Mouse (Mus musculus): ENCODE data around the gene Babam2.

Gene Babam2

DNA sequence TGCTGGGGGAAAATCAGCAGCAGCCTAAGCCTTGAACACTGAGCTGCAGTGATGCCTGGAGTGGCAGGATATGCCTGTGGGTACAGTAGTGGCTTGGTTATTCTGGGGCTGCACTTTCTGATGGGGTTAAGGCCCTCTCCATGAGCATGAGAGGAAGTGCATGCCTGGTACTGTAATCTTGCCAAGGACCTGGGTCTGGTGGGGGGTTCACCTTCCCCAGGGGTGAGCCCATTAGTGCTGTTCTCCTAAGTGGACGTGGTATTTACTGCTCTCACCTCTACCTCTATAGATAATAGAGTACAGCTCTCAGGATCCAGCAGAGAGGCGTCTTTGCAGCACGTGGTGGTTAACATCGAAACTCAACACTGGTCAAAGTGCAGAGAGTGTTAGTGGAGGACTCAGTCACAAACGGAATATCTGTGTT is 16.4 kb downstream of the Babam2 start:
- no peak for DNase-seq (ENCODE audit: low spot score in 2 of 2)

DNA sequence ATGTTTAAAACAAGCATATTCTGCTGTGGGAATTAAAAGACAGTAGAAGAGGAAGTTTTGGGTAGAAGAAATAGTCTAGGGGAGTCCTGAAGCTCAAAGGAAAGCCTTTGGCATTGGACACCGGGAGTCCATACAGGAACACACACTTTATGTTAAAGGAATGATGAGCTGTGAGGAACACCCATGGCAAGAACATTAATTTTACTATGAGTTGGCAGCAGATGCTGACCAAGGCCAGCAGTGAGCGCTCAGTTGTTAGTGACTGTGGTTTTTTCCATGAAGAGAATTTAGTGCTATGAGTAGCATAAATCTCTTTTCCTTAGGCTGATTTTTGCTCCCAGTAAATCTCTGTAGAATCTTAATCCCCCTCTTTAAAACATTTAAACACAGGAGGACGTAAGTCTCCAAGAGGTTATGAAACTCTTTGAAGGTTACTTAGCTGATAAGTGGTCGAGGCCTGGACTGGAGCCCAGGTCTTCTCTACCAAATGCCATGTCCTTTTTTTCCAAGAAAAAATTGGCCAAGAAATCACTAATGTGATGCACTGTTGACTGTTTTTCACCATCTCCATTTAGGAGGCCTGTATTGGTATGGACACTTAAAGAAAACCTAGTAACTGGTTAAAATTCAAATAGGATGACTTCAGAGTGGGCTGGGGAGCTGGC is 18.1 kb downstream of the Babam2 start:
- no peak for DNase-seq (ENCODE audit: low spot score in 2 of 2)

DNA sequence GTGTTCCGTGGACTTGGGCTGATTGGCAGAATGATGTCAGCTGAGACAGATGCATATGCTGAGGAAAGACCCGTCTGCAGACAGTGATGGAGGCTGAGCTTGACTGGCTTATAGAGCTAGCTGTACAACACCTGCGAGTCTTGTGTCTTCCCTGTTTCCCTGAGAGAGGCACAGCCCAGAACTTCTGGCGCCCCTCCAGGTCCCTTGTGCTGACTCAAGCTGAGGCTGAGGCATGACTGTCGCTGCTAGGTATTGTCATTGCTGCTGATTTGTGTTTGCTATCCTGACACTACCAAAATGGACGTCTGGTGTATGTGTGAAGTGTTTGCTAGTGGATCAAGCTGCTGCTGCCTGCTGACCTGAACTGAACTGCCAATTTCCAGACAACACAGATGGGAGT is 27.0 kb downstream of the Babam2 start:
- no peak for DNase-seq (ENCODE audit: low spot score in 2 of 2)

DNA sequence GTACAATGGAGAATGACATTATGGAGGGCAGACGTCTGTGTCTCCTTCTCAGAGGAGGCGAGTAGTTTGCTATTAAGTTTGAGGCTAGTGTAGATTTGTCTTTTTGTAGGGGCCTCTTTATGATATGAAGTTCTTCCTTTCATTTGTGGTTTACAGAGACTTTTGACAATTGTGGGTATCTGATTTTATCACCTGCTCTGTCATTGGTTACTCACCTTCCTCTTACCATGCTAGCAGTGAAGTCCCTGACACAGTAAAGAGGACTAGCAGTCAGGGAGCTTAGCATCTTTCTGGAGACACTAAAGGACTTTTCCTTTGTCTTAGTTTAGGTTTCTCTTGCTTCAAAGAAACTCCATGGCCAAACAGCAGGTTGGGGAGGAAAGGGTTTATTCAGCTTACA is 28.4 kb downstream of the Babam2 start:
- no peak for DNase-seq (ENCODE audit: low spot score in 2 of 2)

DNA sequence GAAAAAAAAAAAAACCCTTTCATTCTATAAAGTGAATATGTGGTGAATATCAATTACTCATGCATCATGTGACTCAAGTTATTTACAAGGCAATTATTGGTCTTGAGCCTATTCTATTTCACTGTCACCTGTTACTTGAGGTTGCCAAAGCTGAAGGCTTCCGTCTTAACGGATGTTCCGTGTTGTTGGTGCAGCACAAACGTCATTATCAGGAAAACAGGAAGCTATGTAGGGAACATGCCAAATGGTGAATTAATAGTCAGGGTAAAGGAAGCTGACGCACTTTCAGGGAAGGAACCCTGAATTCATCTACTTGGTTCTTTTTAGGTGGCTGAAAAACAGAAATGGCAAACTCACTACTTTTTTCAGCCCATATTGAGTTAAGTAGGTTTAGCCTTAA is 30.0 kb downstream of the Babam2 start:
- DNase-seq (ENCODE audit: low spot score in 2 of 2): no peak

DNA sequence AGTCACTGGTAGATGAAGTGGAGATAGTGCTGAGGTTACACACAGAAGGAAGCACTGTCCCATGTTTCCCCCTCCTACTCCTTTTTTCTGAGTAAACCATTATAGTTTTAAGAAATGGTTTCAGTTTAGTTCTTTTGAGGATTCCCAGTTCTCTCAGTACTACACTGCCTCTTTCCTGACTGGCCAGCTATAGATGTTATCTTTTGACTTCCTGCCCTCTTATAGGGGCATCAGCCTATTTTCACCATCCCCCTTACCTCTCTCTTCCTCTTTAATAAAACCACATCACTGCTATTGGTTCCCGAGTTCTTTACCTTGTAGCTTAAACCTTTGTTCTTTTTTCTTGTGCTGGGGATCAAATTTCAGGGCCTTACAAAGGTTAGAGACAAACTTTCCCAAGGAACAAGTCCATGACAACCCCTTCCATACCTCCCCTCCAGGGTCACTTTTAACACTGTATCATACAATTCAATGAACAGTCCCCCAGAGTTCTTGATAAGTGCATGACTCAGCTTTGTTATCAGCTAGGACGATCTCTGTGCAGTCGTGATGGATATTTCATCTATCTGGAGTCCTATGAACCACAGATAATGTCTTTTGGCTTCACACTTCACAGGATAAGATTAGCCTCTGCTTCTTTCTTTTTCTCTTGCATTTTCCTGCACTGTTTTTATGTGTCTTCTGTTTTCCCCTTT is 35.3 kb downstream of the Babam2 start:
- no peak for DNase-seq (ENCODE audit: low spot score in 2 of 2)

DNA sequence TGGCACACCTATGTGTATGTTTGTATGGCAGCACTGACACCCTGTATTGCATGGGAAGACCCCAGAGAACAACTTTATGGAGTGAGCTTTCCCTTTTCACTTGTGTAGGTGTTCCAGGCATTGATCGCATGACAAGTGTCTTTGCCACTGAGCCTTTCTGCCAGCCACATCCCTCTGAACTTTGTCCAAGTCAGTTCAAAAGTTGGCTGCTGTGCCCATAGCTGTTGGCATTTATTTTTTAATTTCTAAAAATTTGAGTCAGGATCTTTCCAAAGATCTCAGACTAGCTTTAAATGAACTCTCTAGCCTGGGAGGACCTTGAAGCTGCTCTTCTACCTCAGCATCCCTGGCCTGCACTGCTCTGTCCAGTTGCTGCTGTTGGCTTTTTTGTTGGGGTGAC is 44.4 kb downstream of the Babam2 start:
- no peak for DNase-seq (ENCODE audit: low spot score in 2 of 2)

DNA sequence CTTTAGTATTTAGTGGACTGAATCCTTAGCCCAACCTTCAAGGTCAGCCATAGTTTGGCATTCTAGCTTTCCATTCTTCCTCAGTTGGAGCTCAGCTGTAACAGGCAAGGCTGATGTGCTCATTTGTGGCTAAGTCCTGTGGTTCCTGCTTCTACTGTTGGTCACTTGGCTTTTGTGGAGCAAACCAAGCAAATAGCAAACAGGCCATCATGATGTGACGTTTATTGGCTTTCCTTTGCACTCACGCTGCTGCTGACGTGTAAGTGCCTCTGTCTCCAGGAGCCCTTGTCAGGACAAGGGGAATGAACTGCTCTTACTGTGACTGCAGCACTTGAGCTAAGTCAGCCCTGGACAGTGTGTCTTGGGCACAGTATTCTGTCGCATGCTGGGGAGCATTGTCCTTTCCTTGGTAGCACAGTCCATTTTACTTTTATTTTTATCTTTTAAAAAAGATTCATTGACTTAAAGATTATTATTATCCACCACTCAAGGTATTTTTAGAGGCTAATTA is 45.1 kb downstream of the Babam2 start:
- no peak for DNase-seq (ENCODE audit: low spot score in 2 of 2)

DNA sequence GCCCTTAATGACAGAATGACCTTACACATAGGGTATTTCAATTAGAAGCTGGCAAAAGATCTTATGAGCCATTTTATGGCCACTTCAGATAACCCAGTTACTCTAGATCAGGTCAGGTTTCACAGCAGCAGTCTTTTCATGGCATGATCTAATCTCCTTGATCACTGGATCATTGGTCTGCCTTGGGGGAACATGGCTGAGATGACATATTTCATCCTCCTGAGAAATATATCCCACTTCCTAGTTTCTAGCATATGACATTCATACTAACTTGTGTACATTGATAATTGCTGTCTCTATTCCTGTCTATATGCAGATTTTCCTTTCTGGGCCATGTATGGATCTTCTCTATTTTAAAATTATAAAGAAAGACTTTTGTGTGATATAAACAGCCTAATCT is 51.9 kb downstream of the Babam2 start:
- DNase-seq (ENCODE audit: low spot score in 2 of 2): no peak

DNA sequence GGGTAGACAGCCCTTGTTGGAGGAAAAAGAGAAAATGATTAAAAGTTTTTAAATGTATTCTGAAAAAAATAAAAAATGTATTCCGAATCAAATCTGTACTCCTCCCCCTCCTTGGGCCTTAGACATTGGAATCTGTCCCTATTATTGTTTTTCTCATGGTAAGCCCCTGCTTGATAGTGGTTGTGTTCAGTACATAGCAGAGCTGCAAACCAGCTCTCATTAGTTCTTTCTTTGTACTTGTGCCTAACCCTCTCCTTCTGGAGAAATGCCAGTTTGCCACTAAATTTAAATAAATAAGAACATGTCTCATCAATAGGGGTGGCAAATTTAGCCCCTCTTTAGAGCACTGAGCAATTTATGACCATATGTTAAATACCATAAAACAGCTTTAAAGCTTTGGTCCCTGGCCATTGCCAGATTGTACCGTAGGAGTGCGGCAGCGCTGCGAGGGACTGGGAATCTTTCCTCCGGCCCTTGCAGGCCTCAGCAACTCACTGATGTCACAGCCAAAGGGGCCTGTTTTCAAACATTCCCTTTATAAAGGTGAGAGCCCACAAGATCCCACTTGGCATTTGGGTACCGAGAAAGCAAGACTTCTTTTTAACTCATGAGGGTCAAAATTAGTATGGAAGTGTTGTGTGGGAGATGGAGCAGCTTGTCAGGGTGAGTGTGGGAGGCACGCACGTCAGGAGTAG is 52.9 kb downstream of the Babam2 start:
- peak; percentile 60 to 76 for DNase-seq (ENCODE audit: low spot score in 2 of 2)

DNA sequence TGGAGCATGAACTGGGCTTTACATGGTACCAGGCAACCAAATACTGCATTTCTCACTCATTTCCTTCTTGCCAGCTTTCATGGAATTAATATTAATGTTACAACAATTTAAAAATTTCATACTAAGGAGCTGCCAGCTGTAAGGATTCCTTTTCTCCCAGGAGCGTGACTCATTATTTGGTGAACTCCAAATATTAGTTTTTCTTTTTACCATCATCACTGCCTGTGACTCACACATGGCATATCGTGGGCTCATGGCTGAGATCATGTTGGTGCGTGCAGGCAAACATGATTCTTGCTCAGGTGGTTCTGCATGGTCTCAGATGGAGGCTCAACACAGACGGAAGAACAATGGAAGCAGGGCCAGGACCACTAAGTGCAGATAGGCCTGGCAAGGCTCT is 53.5 kb downstream of the Babam2 start:
- DNase-seq (ENCODE audit: low spot score in 2 of 2): peak; percentile 31 to 43

DNA sequence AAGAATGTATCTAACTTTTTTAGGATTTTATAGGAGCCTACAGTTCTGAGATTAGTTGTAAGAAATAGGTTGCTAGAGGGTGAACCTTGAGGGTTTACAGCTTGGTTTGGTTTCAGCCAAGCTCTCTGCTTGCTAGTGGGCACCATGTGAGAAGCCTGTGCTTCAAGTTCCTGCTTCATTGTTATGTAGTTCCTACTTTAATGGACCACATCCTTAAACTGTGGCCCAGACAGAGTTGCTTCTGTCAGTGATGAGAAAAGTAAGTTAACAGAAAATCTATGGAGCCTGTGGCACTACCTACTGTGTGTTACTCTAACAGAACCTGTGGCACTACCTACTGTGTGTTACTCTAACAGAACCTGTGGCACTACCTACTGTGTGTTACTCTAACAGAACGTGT is 57.1 kb downstream of the Babam2 start:
- no peak for DNase-seq (ENCODE audit: low spot score in 2 of 2)

DNA sequence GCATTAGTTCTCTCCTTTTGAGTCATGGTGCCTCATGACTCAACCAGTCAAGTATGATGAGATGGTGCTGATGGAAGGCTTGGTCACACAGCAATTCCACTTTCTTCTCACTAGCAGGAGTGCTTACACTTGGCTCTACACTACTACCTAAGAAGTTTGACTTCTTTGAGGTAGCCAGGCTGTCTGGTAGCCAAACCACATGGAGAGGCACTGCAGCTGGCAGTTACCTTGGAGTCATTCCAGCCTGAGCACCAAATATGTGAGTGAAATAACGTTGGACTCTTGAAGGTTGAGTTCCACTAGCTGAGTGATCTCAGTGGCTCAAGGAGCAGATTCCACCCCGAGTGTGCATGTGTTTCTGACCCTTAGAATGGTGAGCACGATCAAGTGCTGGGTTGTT is 57.8 kb downstream of the Babam2 start:
- no peak for DNase-seq (ENCODE audit: low spot score in 2 of 2)

DNA sequence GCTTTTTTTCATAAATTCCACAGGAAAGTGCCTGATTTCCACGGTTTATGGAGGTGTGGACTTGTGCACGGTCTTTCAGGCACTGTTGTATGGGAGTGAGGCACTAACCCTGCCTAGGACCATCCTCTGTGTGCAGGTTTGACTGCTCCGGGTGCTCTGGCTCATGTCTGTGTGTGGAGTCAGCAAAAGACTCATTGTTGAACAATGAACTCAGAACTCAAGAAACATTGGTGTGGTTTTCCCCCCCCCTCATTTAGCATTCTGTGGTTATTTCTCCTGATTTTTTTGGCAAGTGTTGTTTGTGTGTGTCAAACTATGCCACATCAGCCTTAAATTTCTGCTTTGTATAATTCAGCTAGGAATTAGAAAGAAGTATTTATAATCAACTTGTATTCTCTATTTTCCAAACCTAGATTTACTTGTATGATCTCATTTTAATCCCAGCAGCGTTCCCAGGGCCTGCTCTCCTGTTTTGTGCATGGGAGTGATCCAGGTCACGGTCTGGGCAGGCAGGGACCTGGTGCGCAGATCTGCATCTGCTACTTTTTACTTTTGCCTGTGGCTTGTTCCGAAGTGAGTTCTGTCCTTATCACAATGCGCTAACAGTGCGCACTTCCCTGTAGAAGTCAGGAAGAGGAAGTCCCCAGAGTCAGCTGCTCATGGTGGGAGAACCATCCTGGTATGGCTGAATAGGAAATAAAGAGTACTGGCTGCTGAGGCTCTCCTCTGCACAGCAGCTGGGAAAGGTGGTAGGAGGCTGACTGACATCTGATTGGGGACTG is 61.0 kb downstream of the Babam2 start:
- DNase-seq (ENCODE audit: low spot score in 2 of 2): no peak

DNA sequence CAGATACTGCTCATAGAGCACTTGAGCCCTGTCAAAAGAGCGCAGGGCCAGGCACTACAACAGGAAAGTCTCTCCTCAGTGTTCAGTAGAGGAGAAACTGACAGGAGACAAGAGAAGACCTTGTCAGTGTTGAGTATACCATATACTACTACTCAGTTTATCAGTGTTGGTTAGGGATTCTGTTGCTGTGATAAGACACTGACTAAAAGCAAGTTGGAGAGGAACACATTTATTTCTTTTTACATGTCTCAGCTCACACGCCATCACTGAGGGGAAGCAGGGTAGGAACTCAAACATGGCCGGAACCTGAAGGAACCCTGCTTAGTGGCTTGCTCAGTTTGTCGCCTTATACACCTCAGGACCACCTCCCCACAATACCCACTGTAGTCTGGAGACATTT is 64.4 kb downstream of the Babam2 start:
- DNase-seq (ENCODE audit: low spot score in 2 of 2): no peak

DNA sequence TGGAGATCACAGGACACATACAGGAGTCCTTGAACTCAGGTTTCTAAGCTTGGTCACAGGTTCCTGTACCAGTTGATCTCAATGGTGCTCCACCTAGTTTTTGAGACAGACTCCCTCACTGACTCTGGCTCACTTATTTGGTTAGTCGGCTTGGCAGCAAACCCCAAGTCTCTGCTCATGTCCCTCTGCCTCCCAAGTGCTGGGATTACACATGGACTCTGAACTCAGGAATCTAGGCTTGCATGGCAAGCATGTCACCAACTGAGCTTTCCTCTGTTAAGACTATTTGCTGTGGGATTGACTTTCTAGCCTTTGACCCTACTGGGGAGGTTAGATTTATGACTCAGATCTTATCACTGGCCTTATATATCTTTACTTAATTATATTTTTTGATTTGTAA is 65.3 kb downstream of the Babam2 start:
- no peak for DNase-seq (ENCODE audit: low spot score in 2 of 2)

DNA sequence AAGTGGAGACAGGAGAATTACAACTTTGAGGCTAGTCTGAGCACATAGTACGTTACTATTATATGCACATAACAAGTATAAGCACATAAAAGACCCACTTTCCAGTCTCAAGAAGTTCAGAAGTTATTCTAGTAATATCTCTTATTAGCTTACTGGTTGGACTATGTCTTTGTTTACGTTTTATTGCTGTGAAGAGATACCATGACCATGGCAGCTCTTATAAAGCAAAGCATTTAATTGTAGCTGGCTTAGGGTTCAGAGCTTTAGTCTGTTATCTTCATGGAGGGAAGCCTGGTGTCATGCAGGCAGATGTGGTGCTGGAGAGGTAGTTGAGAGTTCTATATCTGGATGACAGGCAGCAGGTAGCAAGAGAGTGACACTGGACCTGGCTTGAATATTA is 68.3 kb downstream of the Babam2 start:
- no peak for DNase-seq (ENCODE audit: low spot score in 2 of 2)

DNA sequence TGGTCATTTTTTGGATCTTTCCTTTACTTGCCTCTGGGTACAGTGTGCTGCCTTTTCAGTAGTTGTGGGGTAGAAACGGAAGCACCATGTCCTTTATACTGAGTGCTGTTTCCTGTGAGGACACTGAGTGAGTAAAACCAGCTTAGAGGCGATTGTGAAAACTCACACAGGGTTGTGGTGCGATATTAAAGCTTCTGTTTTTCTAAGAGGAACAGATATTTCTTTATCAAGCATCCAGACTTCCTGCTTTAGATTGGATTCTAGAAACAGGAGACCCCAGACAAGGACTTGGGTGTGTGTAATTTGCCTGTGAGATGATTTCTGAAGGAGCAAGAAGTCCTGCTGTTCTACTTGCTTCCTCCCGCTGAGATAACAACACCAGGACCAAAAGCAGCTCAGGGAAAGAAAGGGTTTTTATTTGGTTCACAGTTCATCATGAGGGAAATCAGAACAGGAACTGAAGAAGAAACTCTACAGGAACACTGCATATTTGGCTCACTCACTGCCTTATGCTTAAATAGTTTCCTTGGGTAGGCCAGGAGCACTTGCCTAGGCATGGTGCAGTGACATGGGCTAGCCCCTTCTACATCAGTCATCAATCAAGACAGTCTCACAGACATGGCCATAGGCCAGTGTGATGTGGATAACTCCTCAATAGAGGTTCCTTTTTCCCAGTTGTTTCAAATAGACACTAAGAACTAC is 69.5 kb downstream of the Babam2 start:
- no peak for DNase-seq (ENCODE audit: low spot score in 2 of 2)

DNA sequence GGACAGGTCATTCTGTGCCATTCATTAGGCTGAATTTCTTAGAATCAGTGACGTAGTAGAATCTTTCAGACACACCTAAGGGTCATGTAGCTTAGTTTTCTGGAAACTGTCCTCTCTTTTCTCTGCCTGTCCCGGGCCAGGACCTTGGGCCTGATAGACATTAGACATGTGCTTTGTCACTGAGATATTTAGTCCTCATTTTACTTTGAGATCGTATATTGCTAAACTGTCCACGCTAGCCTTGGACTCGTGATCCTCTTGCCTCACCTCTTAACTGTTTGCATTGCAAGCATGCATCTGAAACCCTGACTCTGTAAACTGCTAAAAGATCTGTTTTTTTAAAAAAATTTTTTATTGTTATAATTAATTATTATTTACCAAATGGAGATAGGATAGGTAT is 74.0 kb downstream of the Babam2 start:
- no peak for DNase-seq (ENCODE audit: low spot score in 2 of 2)

DNA sequence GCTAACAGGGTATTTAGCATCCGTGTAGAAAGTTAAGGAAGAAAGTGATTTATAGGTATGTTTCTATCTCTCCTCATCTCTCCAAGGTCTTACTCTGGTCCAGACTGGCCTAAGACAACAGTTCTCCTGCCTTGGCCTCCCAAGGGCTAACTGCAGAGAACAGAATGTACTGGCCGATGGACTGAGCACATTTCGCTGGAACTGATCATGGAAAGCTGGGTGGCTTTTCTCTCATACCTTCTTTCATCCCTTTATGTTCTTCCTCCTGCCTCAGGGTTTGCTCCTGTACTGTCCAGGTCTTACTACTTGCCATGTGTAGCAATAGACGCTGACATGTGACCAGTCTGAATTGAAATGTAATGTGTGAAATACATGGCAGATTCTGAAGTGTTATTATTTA is 74.4 kb downstream of the Babam2 start:
- no peak for DNase-seq (ENCODE audit: low spot score in 2 of 2)

DNA sequence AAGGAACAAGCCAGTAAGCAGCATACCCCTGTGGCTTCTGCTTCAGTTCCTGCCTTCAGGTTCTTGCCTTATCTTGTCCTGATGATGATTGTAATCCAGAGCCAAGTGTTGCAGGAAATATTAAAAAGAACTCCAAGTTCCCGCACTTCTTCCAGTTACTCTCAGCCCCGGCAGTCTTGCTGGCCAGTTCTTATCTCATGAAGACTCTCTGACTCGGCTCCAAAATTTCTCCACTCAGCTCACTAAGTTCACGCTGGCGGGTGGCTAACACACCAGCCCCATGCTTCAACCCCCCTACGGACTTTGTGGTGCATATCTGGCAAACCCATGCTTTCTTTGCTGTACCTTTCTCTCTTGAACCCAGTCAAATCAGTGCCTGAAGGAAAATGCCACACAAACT is 77.5 kb downstream of the Babam2 start:
- no peak for DNase-seq (ENCODE audit: low spot score in 2 of 2)

DNA sequence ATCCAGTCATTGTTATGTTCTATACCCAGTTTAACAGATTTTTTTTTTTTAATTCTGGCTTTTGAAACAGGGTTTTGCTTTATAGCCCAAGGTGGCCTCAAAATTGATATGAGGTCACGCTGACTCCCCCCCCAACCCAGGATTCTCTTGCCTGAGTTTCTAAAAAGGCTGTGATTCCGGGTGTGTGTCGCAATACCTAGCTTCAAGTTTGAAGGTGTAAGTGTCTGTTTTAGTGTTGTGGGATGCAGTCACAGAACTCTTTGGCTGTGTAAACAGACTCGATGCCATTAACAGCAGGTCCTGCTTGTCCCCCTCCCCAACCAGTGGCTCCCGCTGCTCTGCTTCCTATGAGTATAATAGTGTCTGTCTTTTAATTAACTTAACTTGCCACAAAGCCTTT is 84.1 kb downstream of the Babam2 start:
- DNase-seq (ENCODE audit: low spot score in 2 of 2): no peak
